Mouse (Mus musculus) ovary, postnatal 14 days (tissue): Measurements from ENCODE around the gene Pbxip1.

Experiments used
- DNase-seq: peaks from one replicate; pipeline ENCODE4 v3.0.0; 2022; ENCODE audit warnings: low spot score

Pbxip1 gene

GRCm38 (mm10) chr3:89486111-89486510 lies 49.6 kb downstream of the Pbxip1 start:
- DNase-seq = no peak

GRCm38 (mm10) chr3:89486916-89487702 lies 50.6 kb downstream of the Pbxip1 start:
- DNase-seq = no peak

- DNase-seq = no peak
Observed at GRCm38 (mm10) chr3:89490790-89491189, 54.3 kb downstream of the Pbxip1 start.

DNA sequence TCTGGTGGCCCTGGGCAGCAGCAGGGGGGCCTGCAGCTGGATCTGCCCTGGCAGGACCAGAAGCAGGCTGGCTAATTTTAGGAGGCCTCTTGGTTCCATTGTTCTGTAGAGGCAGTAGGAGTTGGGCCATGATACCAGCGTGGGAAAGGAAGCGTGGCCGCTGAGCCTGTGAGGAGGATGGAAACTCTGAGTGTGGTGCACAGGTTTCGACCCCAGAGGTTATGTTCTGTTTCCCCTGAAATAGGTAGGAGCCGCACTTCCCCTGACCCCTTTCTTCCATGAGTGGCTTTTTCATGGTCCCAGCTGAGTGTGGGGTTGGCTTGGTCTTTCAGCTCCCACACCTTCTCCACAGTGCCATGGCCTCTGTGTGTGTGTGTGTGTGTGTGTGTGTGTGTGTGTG lies 55.1 kb downstream of the Pbxip1 start:
- no peak for DNase-seq

DNA sequence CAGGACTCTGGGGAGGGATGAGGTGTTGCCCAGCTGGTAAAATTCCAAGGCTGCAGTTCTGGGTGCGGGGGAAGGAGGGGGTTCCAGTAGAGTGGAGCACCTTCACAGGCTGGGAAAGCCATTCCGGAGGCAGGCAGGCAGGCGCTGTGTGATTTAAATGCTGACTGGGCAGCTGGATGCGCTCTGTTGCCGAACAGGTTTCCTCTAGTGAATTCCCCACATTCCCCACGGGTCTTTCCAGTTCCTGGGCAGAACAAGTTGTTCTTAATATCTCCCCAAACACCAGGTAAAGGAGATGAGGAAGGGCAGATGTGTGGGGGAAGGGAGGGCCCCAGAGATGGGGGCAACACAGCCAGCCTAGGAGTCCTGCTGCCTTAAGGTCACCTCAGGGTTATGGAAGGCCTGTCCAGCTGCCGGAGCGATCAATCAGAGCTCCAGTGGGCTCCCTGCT lies 56.2 kb downstream of the Pbxip1 start:
- no peak for DNase-seq

- DNase-seq = no peak
Observed at GRCm38 (mm10) chr3:89494630-89495029, 58.1 kb downstream of the Pbxip1 start.

DNA sequence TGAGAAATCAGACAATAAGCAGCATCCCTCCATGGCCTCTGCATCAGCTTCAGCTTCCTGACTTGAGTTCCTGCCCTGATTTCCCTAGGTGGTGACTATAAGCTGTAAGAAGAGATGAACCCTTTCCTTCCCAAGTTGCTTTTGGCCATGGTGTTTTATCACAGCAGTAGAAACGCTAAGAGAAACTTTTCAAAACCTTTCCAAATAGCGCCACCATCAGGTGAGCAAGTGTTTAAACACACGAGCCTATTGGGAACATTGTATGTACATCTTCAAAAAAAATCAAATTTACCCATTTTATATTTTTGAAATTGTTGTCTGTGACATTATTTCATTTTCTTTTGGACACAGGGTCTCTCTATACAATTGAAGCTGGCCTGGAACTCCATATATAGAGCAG lies 59.9 kb downstream of the Pbxip1 start:
- no peak for DNase-seq

DNA sequence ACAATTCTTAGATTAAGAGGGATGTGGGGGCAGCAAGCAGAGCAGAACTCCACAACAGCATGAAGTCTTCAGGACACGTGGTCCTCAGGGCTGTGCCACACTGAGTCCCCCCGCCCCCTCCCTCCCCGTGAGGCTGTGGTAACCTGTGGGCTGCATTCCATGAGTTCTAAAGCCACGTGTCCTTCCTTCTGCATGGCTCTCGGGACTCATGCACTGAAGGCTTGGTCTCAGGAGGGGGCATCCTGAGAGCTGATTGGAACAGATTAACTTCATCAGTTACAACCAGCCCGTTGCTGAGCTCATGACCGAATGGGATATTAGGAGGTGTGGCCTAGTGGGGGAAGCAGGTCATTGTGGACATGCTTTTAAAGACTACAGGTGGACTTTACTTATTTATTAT lies 63.2 kb downstream of the Pbxip1 start:
- no peak for DNase-seq
